Mouse (Mus musculus) myocyte (in vitro differentiated cells): ENCODE results near the gene Gtf3c5. TPM values are rescaled to one million over a fixed set of nuclear protein-coding genes. Genes with fewer than 3 reads are reported as not detected.

ENCODE experiments used
- H3K27me3 ChIP-seq: one replicate; pipeline ENCODE4 v1.6.1; 2011; ENCODE audit not compliant: control insufficient read depth, insufficient read depth, insufficient read length
- H3K36me3 ChIP-seq: one replicate; pipeline ENCODE4 v1.6.1; 2011; ENCODE audit not compliant: control insufficient read depth, insufficient read depth
- H3K4me2 ChIP-seq: one replicate; pipeline ENCODE4 v1.6.1; 2011; ENCODE audit warnings: low read depth, control low read depth
- H3K4me3 ChIP-seq: one replicate; pipeline ENCODE4 v1.5.1; 2011; ENCODE audit warnings: mild to moderate bottlenecking, control low read depth, moderate library complexity
- H3K79me2 ChIP-seq: one replicate; pipeline ENCODE4 v1.6.1; 2011; ENCODE audit not compliant: control insufficient read depth, insufficient read depth
- H3ac ChIP-seq: one replicate; pipeline ENCODE4 v1.6.1; 2011; ENCODE audit not compliant: control insufficient read depth, insufficient read length
- CEBPB ChIP-seq: IDR thresholded peaks from 2 replicates; pipeline ENCODE4 v1.6.1; 2011; ENCODE audit warnings: mild to moderate bottlenecking, moderate library complexity; ENCODE audit not compliant: poor library complexity, insufficient read depth, severe bottlenecking
- E2F4 ChIP-seq: IDR thresholded peaks from one replicate; pipeline ENCODE4 v1.6.1; 2011; ENCODE audit warnings: mild to moderate bottlenecking, control low read depth, moderate library complexity; ENCODE audit not compliant: insufficient read depth
- MAX ChIP-seq: IDR thresholded peaks from one replicate; pipeline ENCODE4 v1.6.1; 2011; ENCODE audit warnings: low read depth, mild to moderate bottlenecking, control low read depth
- MYOD1 ChIP-seq, 3 experiments: IDR thresholded peaks; one replicate each; pipeline ENCODE4 v1.6.1; 2011; ENCODE audit warnings: control low read depth in 2 of 3, low read depth in 2 of 3, mild to moderate bottlenecking in 2 of 3, moderate library complexity in 1 of 3; ENCODE audit not compliant: insufficient read length in 2 of 3, control insufficient read depth in 1 of 3
- MYOG ChIP-seq, 3 experiments: IDR thresholded peaks; one replicate each; pipeline ENCODE4 v1.6.1; 2011; ENCODE audit warnings: control low read depth in 2 of 3, low read depth in 2 of 3, mild to moderate bottlenecking in 2 of 3; ENCODE audit not compliant: insufficient read length in 2 of 3, control insufficient read depth in 1 of 3, insufficient read depth in 1 of 3
- POLR2A ChIP-seq: IDR thresholded peaks from one replicate; pipeline ENCODE4 v1.6.1; 2011; ENCODE audit warnings: low read depth, mild to moderate bottlenecking, control low read depth, moderate library complexity; ENCODE audit not compliant: insufficient read length
- POLR2AphosphoS2 ChIP-seq: IDR thresholded peaks from one replicate; pipeline ENCODE4 v1.6.1; 2011; ENCODE audit warnings: low read depth, control low read depth; ENCODE audit not compliant: insufficient read length
- REST ChIP-seq: IDR thresholded peaks from one replicate; pipeline ENCODE4 v1.6.1; 2011; ENCODE audit warnings: mild to moderate bottlenecking, control low read depth, moderate library complexity; ENCODE audit not compliant: insufficient read depth, insufficient read length
- SRF ChIP-seq: IDR thresholded peaks from one replicate; pipeline ENCODE4 v1.6.1; 2011; ENCODE audit warnings: low read depth; ENCODE audit not compliant: control insufficient read depth, insufficient read length
- TCF12 ChIP-seq: IDR thresholded peaks from one replicate; pipeline ENCODE4 v1.6.1; 2011; ENCODE audit warnings: mild to moderate bottlenecking, control low read depth; ENCODE audit not compliant: poor library complexity, insufficient read depth, severe bottlenecking
- TCF3 ChIP-seq: IDR thresholded peaks from one replicate; pipeline ENCODE4 v1.6.1; 2011; ENCODE audit warnings: low read depth, control low read depth; ENCODE audit not compliant: insufficient read length
- USF1 ChIP-seq: IDR thresholded peaks from one replicate; pipeline ENCODE4 v1.6.1; 2011; ENCODE audit warnings: low read depth, mild to moderate bottlenecking, control low read depth, moderate library complexity
- polyA plus RNA-seq: library from polyadenylated mRNA; unstranded; fragments of >200 nt; fragmentation: generic; extraction: Trizol; gene quantifications from one replicate; pipeline ENCODE4 v1.2.1, GENCODE M21; 2012; ENCODE audit warnings: missing spikeins

Gtf3c5 gene
- polyA plus RNA-seq, 1 experiment = 24.4 TPM

- no peak overlapping the region for H3ac ChIP-seq
- H3K4me3 ChIP-seq = peak overlapping the region; percentile 31
- TF ChIP-seq MAX (no peak), POLR2AphosphoS2 (no peak), MYOG (IDR thresholded peaks at IDR 0.05; ENCODE audit: control insufficient read depth in 1 of 3, insufficient read depth in 1 of 3, insufficient read length in 2 of 3, low read depth in 2 of 3) (no peak), E2F4 (no peak), POLR2A (no peak), REST (no peak), TCF3 (no peak), CEBPB (no peak), MYOD1 (IDR thresholded peaks at IDR 0.05; ENCODE audit: control insufficient read depth in 1 of 3, insufficient read length in 2 of 3, low read depth in 2 of 3) (no peak), USF1 (no peak), SRF (no peak), TCF12 (no peak)
Measured at GRCm38 (mm10) chr2:28534436-28535262, 48.9 kb downstream of the Gtf3c5 start.

GRCm38 (mm10) chr2:28533901-28534435, 49.6 kb downstream of the Gtf3c5 start:
- no peaks in the 10 kb centered on the region for H3K27me3 ChIP-seq
- peak overlapping the region; percentile 31 for H3K4me3 ChIP-seq
- H3K36me3 ChIP-seq = no peaks in the 10 kb centered on the region
- peak overlapping the region; percentile 9 for H3ac ChIP-seq
- peak overlapping the region; percentile 98 for H3K4me2 ChIP-seq
- no peaks in the 10 kb centered on the region for H3K79me2 ChIP-seq
- TF ChIP-seq POLR2A = no peak
- no peak for TF ChIP-seq SRF
- no peak for TF ChIP-seq TCF3

More at GRCm38 (mm10) chr2:28534436-28535262, 48.9 kb downstream of the Gtf3c5 start:
- Histone ChIP-seq H3K27me3 (no peaks in the 10 kb centered on the region), H3K79me2 (no peaks in the 10 kb centered on the region), H3K4me2 (peak overlapping the region; percentile 98), H3K36me3 (no peaks in the 10 kb centered on the region)

GRCm38 (mm10) chr2:28532938-28533771, 50.4 kb downstream of the Gtf3c5 start:
- peak overlapping the region; percentile 9 for H3ac ChIP-seq
- TF ChIP-seq MYOG (IDR thresholded peaks at IDR 0.05; ENCODE audit: control insufficient read depth in 1 of 3, insufficient read depth in 1 of 3, insufficient read length in 2 of 3, low read depth in 2 of 3) = peak in 2 of 3 experiments; percentile 53 to 64
- TF ChIP-seq CEBPB = no peak
- peak; percentile 93 for TF ChIP-seq POLR2A
- no peak for TF ChIP-seq REST
- no peak for TF ChIP-seq E2F4
- peak; percentile 86 for TF ChIP-seq POLR2AphosphoS2
- no peak for TF ChIP-seq TCF3
- TF ChIP-seq TCF12 = no peak
- TF ChIP-seq MAX = no peak
- no peak for TF ChIP-seq USF1
- peak in 2 of 3 experiments; percentile 53 to 76 for TF ChIP-seq MYOD1 (IDR thresholded peaks at IDR 0.05; ENCODE audit: control insufficient read depth in 1 of 3, insufficient read length in 2 of 3, low read depth in 2 of 3)
- TF ChIP-seq SRF = no peak
- H3K79me2 ChIP-seq = no peaks in the 10 kb centered on the region
- H3K36me3 ChIP-seq = no peaks in the 10 kb centered on the region
- H3K4me2 ChIP-seq = peak overlapping the region; percentile 98
- H3K27me3 ChIP-seq = no peaks in the 10 kb centered on the region
- H3K4me3 ChIP-seq = peak overlapping the region; percentile 31

- H3K4me3 ChIP-seq = no peak overlapping the region
- TF ChIP-seq TCF3 (no peak), MYOG (IDR thresholded peaks at IDR 0.05; ENCODE audit: control insufficient read depth in 1 of 3, insufficient read depth in 1 of 3, insufficient read length in 2 of 3, low read depth in 2 of 3) (no peak), POLR2A (no peak), POLR2AphosphoS2 (no peak), REST (no peak), TCF12 (no peak), MYOD1 (IDR thresholded peaks at IDR 0.05; ENCODE audit: control insufficient read depth in 1 of 3, insufficient read length in 2 of 3, low read depth in 2 of 3) (no peak), CEBPB (no peak), E2F4 (no peak), USF1 (no peak), MAX (no peak), SRF (no peak)
- H3ac ChIP-seq = no peak overlapping the region
- no peak overlapping the region for H3K4me2 ChIP-seq
- H3K36me3 ChIP-seq = no peaks in the 10 kb centered on the region
- H3K79me2 ChIP-seq = no peaks in the 10 kb centered on the region
- no peaks in the 10 kb centered on the region for H3K27me3 ChIP-seq
Measured at GRCm38 (mm10) chr2:28530311-28530710, 53.2 kb downstream of the Gtf3c5 start.
